Mouse (Mus musculus): ENCODE measurements around the gene Ecm1. TPM values are rescaled to one million over a fixed set of nuclear protein-coding genes. Genes with fewer than 3 reads are reported as not detected.
A peak's percentile ranks its signal among the peaks of the same experiment; 100 is the strongest.

Gene Ecm1
- polyA plus RNA-seq, 1 experiment from 2014 or later: 85.0 TPM

DNA sequence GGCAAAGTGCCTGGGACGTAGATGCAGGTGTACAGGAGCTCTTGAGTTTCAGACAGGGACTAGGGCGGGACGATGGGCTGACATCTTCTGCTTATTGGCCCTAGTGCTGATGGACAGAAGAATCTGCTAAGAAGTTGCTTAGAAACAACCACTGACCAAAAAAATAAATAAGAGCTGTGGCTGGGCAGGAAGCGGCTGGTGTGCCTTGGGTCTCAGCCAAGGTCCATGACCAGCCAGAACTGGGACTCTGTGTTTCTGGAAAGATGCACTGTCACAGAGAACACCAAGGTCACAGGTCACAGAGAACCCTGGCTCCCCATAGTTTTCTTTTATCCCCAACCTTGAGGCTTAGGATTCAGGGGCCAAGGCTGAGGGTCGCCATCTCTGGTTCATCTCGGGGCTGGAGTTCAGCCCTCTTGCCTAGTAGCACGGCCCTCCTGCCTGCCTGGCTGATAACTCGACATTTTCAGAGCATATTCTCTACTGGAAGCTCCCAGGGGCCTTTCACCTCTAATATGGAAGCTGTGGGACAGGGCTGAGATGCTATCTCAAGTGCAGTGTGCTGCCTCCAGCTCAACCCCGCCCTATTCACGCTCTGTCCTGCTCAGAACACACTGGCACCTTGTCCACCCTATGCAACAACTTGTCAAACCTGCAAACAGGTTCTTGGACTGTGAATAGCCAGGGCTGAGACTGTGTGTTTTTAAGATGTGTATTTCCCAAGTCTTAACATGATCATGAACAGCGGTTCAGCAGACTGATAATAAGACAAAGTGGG lies 6.4 kb downstream of the Ecm1 start:
- H3K4me1 ChIP-seq (ENCODE audit: control insufficient read depth, insufficient read depth, low read length): peaks cover 28% of the 10 kb centered on the region
- H3K9ac ChIP-seq (ENCODE audit: low read depth, low read length): no peak overlapping the region
- no peaks in the 10 kb centered on the region for H3K9me3 ChIP-seq (replicated peaks; ENCODE audit: control insufficient read depth, low read length)
- WGBS (ENCODE audit: insufficient replicate concordance): 59% methylated on average over 11 of the region's 11 CpGs
- H3K4me3 ChIP-seq (ENCODE audit: low read depth, low read length): no peak overlapping the region
- peaks cover 8% of the 10 kb centered on the region; the same call in 1 of the 2 replicates for H3K36me3 ChIP-seq (ENCODE audit: control insufficient read depth, insufficient read depth, low read length)
- 0 out of 2 replicates have a peak, but pooled peaks have one; percentile 22 for ATAC-seq (replicated peaks; ENCODE audit: insufficient number of reproducible peaks, low FRiP score, low TSS enrichment)
- no peak overlapping the region for H3K4me2 ChIP-seq
- H3K27ac ChIP-seq (ENCODE audit: low read depth, low read length): peak overlapping the region; percentile 42
- H3K27me3 ChIP-seq (ENCODE audit: control insufficient read depth, insufficient read depth, low read length): no peaks in the 10 kb centered on the region

GRCm38 (mm10) chr3:95732297-95732696 lies 7.1 kb downstream of the Ecm1 start:
- 88% methylated on average over 9 of the region's 9 CpGs for WGBS (ENCODE audit: insufficient replicate concordance)
- peak overlapping the region; percentile 17; the same call in 1 of the 2 replicates for H3K27ac ChIP-seq (ENCODE audit: low read depth, low read length)
- no peak overlapping the region for H3K4me2 ChIP-seq
- H3K9ac ChIP-seq (ENCODE audit: low read depth, low read length): no peak overlapping the region
- peaks cover 8% of the 10 kb centered on the region; the same call in 1 of the 2 replicates for H3K36me3 ChIP-seq (ENCODE audit: control insufficient read depth, insufficient read depth, low read length)
- peaks cover 22% of the 10 kb centered on the region for H3K4me1 ChIP-seq (ENCODE audit: control insufficient read depth, insufficient read depth, low read length)
- no peaks in the 10 kb centered on the region for H3K9me3 ChIP-seq (replicated peaks; ENCODE audit: control insufficient read depth, low read length)
- H3K4me3 ChIP-seq (ENCODE audit: low read depth, low read length): no peak overlapping the region
- H3K27me3 ChIP-seq (ENCODE audit: control insufficient read depth, insufficient read depth, low read length): no peaks in the 10 kb centered on the region
- ATAC-seq (replicated peaks; ENCODE audit: insufficient number of reproducible peaks, low FRiP score, low TSS enrichment): no peak

- H3K9ac ChIP-seq (ENCODE audit: low read depth, low read length): no peak overlapping the region
- H3K9me3 ChIP-seq (replicated peaks; ENCODE audit: control insufficient read depth, low read length): no peaks in the 10 kb centered on the region
- H3K27ac ChIP-seq (ENCODE audit: low read depth, low read length): no peak overlapping the region
- ATAC-seq (replicated peaks; ENCODE audit: insufficient number of reproducible peaks, low FRiP score, low TSS enrichment): no peak
- H3K36me3 ChIP-seq (ENCODE audit: control insufficient read depth, insufficient read depth, low read length): peaks cover 8% of the 10 kb centered on the region; the same call in 1 of the 2 replicates
- H3K4me3 ChIP-seq (ENCODE audit: low read depth, low read length): no peak overlapping the region
- WGBS (ENCODE audit: insufficient replicate concordance): 88% methylated on average over 4 of the region's 4 CpGs
- no peak overlapping the region for H3K4me2 ChIP-seq
- peaks cover 17% of the 10 kb centered on the region for H3K4me1 ChIP-seq (ENCODE audit: control insufficient read depth, insufficient read depth, low read length)
- H3K27me3 ChIP-seq (ENCODE audit: control insufficient read depth, insufficient read depth, low read length): no peaks in the 10 kb centered on the region
Measured at GRCm38 (mm10) chr3:95731802-95732201, 7.6 kb downstream of the Ecm1 start.

DNA sequence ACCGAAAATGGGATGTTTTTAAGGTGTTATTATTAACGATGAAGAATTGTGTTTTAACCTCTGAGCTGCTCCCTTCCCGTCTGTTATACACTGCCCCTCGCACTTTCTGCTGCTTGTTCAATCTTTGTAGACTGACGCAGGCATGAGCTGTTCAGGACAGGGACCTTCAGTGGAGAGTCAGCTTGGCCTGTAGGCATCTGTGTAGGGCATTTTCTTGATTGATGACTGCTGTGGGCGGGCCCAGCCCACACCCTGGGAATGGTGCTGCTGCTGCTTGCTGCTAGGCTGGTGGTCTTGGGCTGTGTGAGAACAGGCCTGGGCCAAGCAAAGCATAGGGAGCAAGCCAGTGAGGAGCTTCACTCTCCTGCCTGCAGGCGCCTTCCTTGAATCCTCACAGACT lies 8.9 kb downstream of the Ecm1 start:
- Histone ChIP-seq H3K27ac (ENCODE audit: low read depth, low read length) (no peak overlapping the region), H3K4me3 (ENCODE audit: low read depth, low read length) (no peak overlapping the region), H3K4me2 (no peak overlapping the region), H3K9ac (ENCODE audit: low read depth, low read length) (no peak overlapping the region), H3K4me1 (ENCODE audit: control insufficient read depth, insufficient read depth, low read length) (peaks cover 18% of the 10 kb centered on the region), H3K36me3 (ENCODE audit: control insufficient read depth, insufficient read depth, low read length) (peaks cover 4% of the 10 kb centered on the region; the same call in 1 of the 2 replicates), H3K9me3 (replicated peaks; ENCODE audit: control insufficient read depth, low read length) (no peaks in the 10 kb centered on the region), H3K27me3 (ENCODE audit: control insufficient read depth, insufficient read depth, low read length) (no peaks in the 10 kb centered on the region)
- no peak for ATAC-seq (replicated peaks; ENCODE audit: insufficient number of reproducible peaks, low FRiP score, low TSS enrichment)
- 77% methylated on average over 7 of the region's 7 CpGs for WGBS (ENCODE audit: insufficient replicate concordance)

- no peaks in the 10 kb centered on the region for H3K27me3 ChIP-seq (ENCODE audit: control insufficient read depth, insufficient read depth, low read length)
- no peak overlapping the region for H3K4me2 ChIP-seq
- peaks cover 18% of the 10 kb centered on the region for H3K4me1 ChIP-seq (ENCODE audit: control insufficient read depth, insufficient read depth, low read length)
- H3K9ac ChIP-seq (ENCODE audit: low read depth, low read length): no peak overlapping the region
- no peaks in the 10 kb centered on the region for H3K36me3 ChIP-seq (ENCODE audit: control insufficient read depth, insufficient read depth, low read length)
- no peak for ATAC-seq (replicated peaks; ENCODE audit: insufficient number of reproducible peaks, low FRiP score, low TSS enrichment)
- H3K4me3 ChIP-seq (ENCODE audit: low read depth, low read length): no peak overlapping the region
- no peak overlapping the region for H3K27ac ChIP-seq (ENCODE audit: low read depth, low read length)
- no peaks in the 10 kb centered on the region for H3K9me3 ChIP-seq (replicated peaks; ENCODE audit: control insufficient read depth, low read length)
- WGBS (ENCODE audit: insufficient replicate concordance): 80% methylated on average over 2 of the region's 2 CpGs
Measured at GRCm38 (mm10) chr3:95728906-95729305, 10.5 kb downstream of the Ecm1 start.

DNA sequence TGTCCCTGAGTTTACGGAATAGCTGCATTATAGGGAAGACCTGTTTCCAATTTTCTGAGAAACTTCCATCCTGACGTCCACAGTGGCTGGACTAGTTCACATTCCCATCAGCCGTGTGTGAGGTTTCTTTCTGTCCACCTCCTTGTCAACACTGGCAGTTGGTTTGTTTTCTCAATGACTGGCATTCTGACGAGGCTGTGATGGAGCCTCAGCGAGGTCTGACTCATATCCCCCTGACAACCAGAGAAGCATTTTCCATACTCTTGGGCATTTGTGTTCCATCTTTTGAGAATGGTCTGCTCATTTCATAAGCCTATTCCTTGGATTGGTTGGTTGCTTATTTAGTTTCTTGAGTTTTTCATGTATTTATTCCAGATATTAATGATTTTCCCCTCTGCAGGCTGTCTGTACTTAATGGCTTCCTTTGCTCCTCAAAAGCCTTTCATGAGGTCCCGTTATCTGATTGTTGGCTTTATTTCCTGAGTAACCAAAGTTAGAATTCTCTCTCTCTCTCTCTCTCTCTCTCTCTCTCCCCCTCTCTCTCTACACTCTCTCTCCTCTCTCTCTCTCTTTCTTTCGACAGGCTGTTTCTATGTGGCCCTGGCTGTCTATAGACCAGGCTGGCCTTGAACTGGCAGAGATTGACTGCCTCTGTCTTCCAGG lies 12.5 kb downstream of the Ecm1 start:
- Histone ChIP-seq H3K27ac (ENCODE audit: low read depth, low read length) (no peak overlapping the region), H3K9me3 (replicated peaks; ENCODE audit: control insufficient read depth, low read length) (no peaks in the 10 kb centered on the region), H3K4me2 (no peak overlapping the region), H3K36me3 (ENCODE audit: control insufficient read depth, insufficient read depth, low read length) (no peaks in the 10 kb centered on the region), H3K4me1 (ENCODE audit: control insufficient read depth, insufficient read depth, low read length) (peaks cover 4% of the 10 kb centered on the region; the same call in 1 of the 2 replicates), H3K9ac (ENCODE audit: low read depth, low read length) (no peak overlapping the region), H3K27me3 (ENCODE audit: control insufficient read depth, insufficient read depth, low read length) (no peaks in the 10 kb centered on the region), H3K4me3 (ENCODE audit: low read depth, low read length) (no peak overlapping the region)
- WGBS (ENCODE audit: insufficient replicate concordance): 35% methylated on average over 7 of the region's 7 CpGs
- no peak for ATAC-seq (replicated peaks; ENCODE audit: insufficient number of reproducible peaks, low FRiP score, low TSS enrichment)

DNA sequence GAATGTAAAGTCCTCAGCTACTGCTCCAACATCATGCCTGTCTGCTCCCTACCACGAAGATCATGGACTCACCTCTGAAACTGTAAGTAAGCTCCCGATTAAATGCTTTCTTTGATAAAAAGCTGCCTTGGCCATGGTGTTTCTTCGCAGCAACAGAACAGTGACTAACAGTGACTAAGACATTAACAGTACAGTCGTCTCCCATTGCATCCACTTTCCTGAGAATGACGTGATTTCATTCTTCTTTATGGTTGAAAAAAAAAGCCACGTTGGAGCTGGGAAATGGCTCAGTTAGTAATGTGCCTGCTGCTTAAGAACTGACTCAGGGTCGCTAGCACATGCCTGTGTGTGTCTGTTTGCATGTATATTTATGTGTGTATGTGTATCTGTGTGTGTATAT lies 13.5 kb downstream of the Ecm1 start:
- Histone ChIP-seq H3K4me3 (ENCODE audit: low read depth, low read length) (no peak overlapping the region), H3K4me2 (no peak overlapping the region), H3K9me3 (replicated peaks; ENCODE audit: control insufficient read depth, low read length) (no peaks in the 10 kb centered on the region), H3K4me1 (ENCODE audit: control insufficient read depth, insufficient read depth, low read length) (peaks cover 4% of the 10 kb centered on the region; the same call in 1 of the 2 replicates), H3K27ac (ENCODE audit: low read depth, low read length) (no peak overlapping the region), H3K27me3 (ENCODE audit: control insufficient read depth, insufficient read depth, low read length) (no peaks in the 10 kb centered on the region), H3K9ac (ENCODE audit: low read depth, low read length) (no peak overlapping the region), H3K36me3 (ENCODE audit: control insufficient read depth, insufficient read depth, low read length) (no peaks in the 10 kb centered on the region)
- ATAC-seq (replicated peaks; ENCODE audit: insufficient number of reproducible peaks, low FRiP score, low TSS enrichment): no peak
- WGBS (ENCODE audit: insufficient replicate concordance): 72% methylated on average over 7 of the region's 7 CpGs

DNA sequence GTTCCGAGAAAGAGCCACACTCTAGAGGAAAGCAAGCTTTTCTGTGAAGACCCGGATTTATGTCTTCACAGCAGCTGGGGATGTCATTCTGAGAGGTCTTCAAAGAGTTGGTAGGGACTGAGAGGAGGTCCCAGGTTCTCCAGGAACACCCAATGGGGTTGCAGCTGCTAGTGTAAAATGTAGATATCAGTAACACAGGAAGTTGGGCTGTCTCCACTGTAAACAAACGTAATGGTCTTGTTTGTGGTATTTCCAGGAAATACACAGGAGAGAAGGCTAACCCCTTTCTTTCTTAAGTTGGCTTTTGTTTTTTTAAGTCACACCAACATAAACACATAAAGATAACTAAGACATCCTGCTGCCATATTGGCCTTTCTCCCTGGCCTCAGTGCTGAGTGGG lies 17.0 kb downstream of the Ecm1 start:
- WGBS (ENCODE audit: insufficient replicate concordance): 61% methylated on average over 3 of the region's 3 CpGs
- Histone ChIP-seq H3K4me1 (ENCODE audit: control insufficient read depth, insufficient read depth, low read length) (peaks cover 4% of the 10 kb centered on the region; the same call in 1 of the 2 replicates), H3K9me3 (replicated peaks; ENCODE audit: control insufficient read depth, low read length) (no peaks in the 10 kb centered on the region), H3K9ac (ENCODE audit: low read depth, low read length) (no peak overlapping the region), H3K4me2 (no peak overlapping the region), H3K27ac (ENCODE audit: low read depth, low read length) (no peak overlapping the region), H3K4me3 (ENCODE audit: low read depth, low read length) (no peak overlapping the region), H3K36me3 (ENCODE audit: control insufficient read depth, insufficient read depth, low read length) (no peaks in the 10 kb centered on the region), H3K27me3 (ENCODE audit: control insufficient read depth, insufficient read depth, low read length) (no peaks in the 10 kb centered on the region)
- ATAC-seq (replicated peaks; ENCODE audit: insufficient number of reproducible peaks, low FRiP score, low TSS enrichment): no peak
